14 mouse cellular contexts compared by ENCODE assay signal in the genomic region with DNA sequence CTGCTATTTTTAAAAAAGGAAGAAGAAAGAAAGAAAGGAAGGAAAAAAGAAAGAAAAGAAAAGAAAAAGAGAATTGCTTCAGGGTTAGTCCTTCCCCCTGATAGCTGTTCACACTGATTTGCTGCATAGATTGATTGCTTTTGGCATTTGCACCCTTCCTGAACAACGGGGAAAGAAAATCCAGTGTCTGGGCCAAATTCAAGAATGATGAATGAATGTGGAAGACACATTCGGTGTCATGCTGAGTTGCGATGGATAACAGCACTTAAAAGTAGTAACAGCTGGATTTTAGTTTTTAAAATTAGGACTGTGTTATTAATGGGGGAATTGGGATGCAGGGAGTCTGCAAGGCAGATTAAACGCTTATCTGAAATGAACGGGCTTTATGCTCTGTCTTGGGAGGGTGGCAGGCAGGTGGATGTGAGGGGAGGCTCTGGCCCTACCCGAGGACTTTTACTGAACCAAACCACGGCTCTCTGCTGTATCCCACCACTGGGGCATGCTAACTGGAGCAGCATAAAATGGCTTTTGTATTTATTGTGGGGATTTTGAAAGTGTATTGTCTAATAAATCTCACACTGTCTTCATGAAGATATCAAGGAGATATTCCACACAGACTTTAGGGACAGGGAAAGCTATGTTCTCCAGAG.
DNase-seq lines count a peak whose midpoint lies in the region; ATAC-seq and TF ChIP-seq lines count a peak whose summit lies in the region.
"Had no signal": no experiment of that assay in that cellular context is flagged by ENCODE, and none has a peak within 500 bp of the region (broad histone marks: within the 10 kb centered on the region; RNA-seq: fewer than 3 reads in every experiment).

No protein-coding gene starts in this region.

- no peak overlapping the region for H3K4me3 ChIP-seq in kidney, postnatal 0 days (replicated peaks; ENCODE audit: low read depth, low read length)
- H3K4me3 ChIP-seq in hindbrain, embryonic 12.5 days: no peak overlapping the region
- no peak overlapping the region for H3K4me3 ChIP-seq in midbrain, embryonic 16.5 days (ENCODE audit: low read depth, low read length)
- H3K4me3 ChIP-seq in thymus, adult 2 months (ENCODE audit: control insufficient read depth, insufficient read depth, low read length): no peak overlapping the region
- H3K4me3 ChIP-seq: embryonic facial prominence, embryonic 15.5 days; lung, embryonic 15.5 days had no signal

- no peak overlapping the region for H3K9ac ChIP-seq in kidney, postnatal 0 days (ENCODE audit: low read depth, low read length)
- no peak overlapping the region for H3K9ac ChIP-seq in hindbrain, embryonic 12.5 days
- H3K9ac ChIP-seq in midbrain, embryonic 16.5 days (ENCODE audit: low read depth, low read length): no peak overlapping the region
- H3K9ac ChIP-seq: embryonic facial prominence, embryonic 15.5 days; lung, embryonic 15.5 days had no signal

- TF ChIP-seq POLR2A in brain, embryonic 14.5 days (IDR thresholded peaks at IDR 0.05; ENCODE audit: borderline replicate concordance, extremely low read depth, insufficient read depth, insufficient read length, poor library complexity, severe bottlenecking): no peak
- no peak for TF ChIP-seq POLR2A in thymus, adult 2 months (IDR thresholded peaks at IDR 0.05; ENCODE audit: control insufficient read depth, extremely low read depth, insufficient read depth, low read length, poor library complexity)

- no peaks in the 10 kb centered on the region for H3K36me3 ChIP-seq in kidney, postnatal 0 days (ENCODE audit: insufficient read depth, low read length)
- no peaks in the 10 kb centered on the region for H3K36me3 ChIP-seq in hindbrain, embryonic 12.5 days
- H3K36me3 ChIP-seq in midbrain, embryonic 16.5 days (ENCODE audit: control insufficient read depth, insufficient read depth, low read length): no peaks in the 10 kb centered on the region
- H3K36me3 ChIP-seq in thymus, adult 2 months (ENCODE audit: control insufficient read depth, insufficient read depth, low read length): no peaks in the 10 kb centered on the region
- H3K36me3 ChIP-seq: embryonic facial prominence, embryonic 15.5 days; lung, embryonic 15.5 days had no signal

- no peaks in the 10 kb centered on the region; the same call in 1 of the 2 replicates for H3K4me1 ChIP-seq in kidney, postnatal 0 days (replicated peaks; ENCODE audit: insufficient read depth, low read length)
- H3K4me1 ChIP-seq in hindbrain, embryonic 12.5 days: peaks cover 13% of the 10 kb centered on the region
- peaks cover 16% of the 10 kb centered on the region for H3K4me1 ChIP-seq in midbrain, embryonic 16.5 days (ENCODE audit: control insufficient read depth, insufficient read depth, low read length)
- no peaks in the 10 kb centered on the region for H3K4me1 ChIP-seq in thymus, adult 2 months (replicated peaks; ENCODE audit: control insufficient read depth, insufficient read depth, low read length)

- no peak overlapping the region for H3K4me2 ChIP-seq in kidney, postnatal 0 days (ENCODE audit: low read length)
- peak overlapping the region; percentile 17; the same call in 1 of the 2 replicates for H3K4me2 ChIP-seq in hindbrain, embryonic 12.5 days (replicated peaks)
- H3K4me2 ChIP-seq in midbrain, embryonic 16.5 days (ENCODE audit: low read length): peak overlapping the region; percentile 25; the same call in 1 of the 2 replicates
- H3K4me2 ChIP-seq: embryonic facial prominence, embryonic 15.5 days; lung, embryonic 15.5 days had no signal

- 25% methylated on average over 7 of the region's 7 CpGs for WGBS in kidney, postnatal 0 days
- 33% methylated on average over 7 of the region's 7 CpGs for whole genome bisulfite sequencing in hindbrain, embryonic 12.5 days
- 22% methylated on average over 7 of the region's 7 CpGs for WGBS in midbrain, embryonic 16.5 days
- WGBS in thymus, adult 2 months: 59% methylated on average over 7 of the region's 7 CpGs

- H3K9me3 ChIP-seq in kidney, postnatal 0 days (replicated peaks; ENCODE audit: low read length): no peaks in the 10 kb centered on the region
- H3K9me3 ChIP-seq in hindbrain, embryonic 12.5 days (replicated peaks): no peaks in the 10 kb centered on the region
- no peaks in the 10 kb centered on the region for H3K9me3 ChIP-seq in midbrain, embryonic 16.5 days (replicated peaks; ENCODE audit: control insufficient read depth, low read length, poor library complexity, severe bottlenecking)
- H3K9me3 ChIP-seq: embryonic facial prominence, embryonic 15.5 days; lung, embryonic 15.5 days had no signal

- H3K27me3 ChIP-seq in kidney, postnatal 0 days (ENCODE audit: insufficient read depth, low read length): no peaks in the 10 kb centered on the region
- H3K27me3 ChIP-seq in hindbrain, embryonic 12.5 days: no peaks in the 10 kb centered on the region
- H3K27me3 ChIP-seq in midbrain, embryonic 16.5 days (ENCODE audit: control insufficient read depth, insufficient read depth, low read depth, low read length): no peaks in the 10 kb centered on the region
- no peaks in the 10 kb centered on the region for H3K27me3 ChIP-seq in thymus, adult 2 months (ENCODE audit: control insufficient read depth, insufficient read depth, low read length)
- H3K27me3 ChIP-seq: embryonic facial prominence, embryonic 15.5 days; lung, embryonic 15.5 days had no signal

- no peak for TF ChIP-seq CTCF in kidney, postnatal 0 days (IDR thresholded peaks at IDR 0.05; ENCODE audit: low read depth)
- TF ChIP-seq CTCF in brain, embryonic 14.5 days (IDR thresholded peaks at IDR 0.05; ENCODE audit: borderline replicate concordance, extremely low read depth, insufficient read depth, insufficient read length): no peak
- TF ChIP-seq CTCF in thymus, adult 2 months (IDR thresholded peaks at IDR 0.05; ENCODE audit: borderline replicate concordance, control insufficient read depth, extremely low read depth, insufficient read depth, low read length, poor library complexity): no peak

- no peak overlapping the region for H3K27ac ChIP-seq in kidney, postnatal 0 days
- H3K27ac ChIP-seq in hindbrain, embryonic 12.5 days: no peak overlapping the region
- H3K27ac ChIP-seq in midbrain, embryonic 16.5 days (ENCODE audit: low read length): peak overlapping the region; percentile 60
- no peak overlapping the region for H3K27ac ChIP-seq in thymus, adult 2 months (ENCODE audit: control insufficient read depth, insufficient read depth, low read length)
- H3K27ac ChIP-seq: embryonic facial prominence, embryonic 15.5 days; lung, embryonic 15.5 days had no signal

- ATAC-seq in kidney, postnatal 0 days (replicated peaks; ENCODE audit: low FRiP score, low read depth): no peak
- 0 out of 2 replicates have a peak, but pooled peaks have one; percentile 44 for ATAC-seq in hindbrain, embryonic 12.5 days (ENCODE audit: low FRiP score)
- peak; percentile 76 for ATAC-seq in midbrain, embryonic 16.5 days
- ATAC-seq: CD4-positive, CD25-positive, alpha-beta regulatory T cell, adult 4 months had no signal

- peak; percentile 58 for DNase-seq in kidney, postnatal 0 days (ENCODE audit: low spot score)
- no peak for DNase-seq in kidney, adult 18-20 months
- DNase-seq in brain, embryonic 14.5 days (ENCODE audit: low read depth): peak; percentile 55
- DNase-seq in right cerebral cortex, postnatal 25 days: no peak
- DNase-seq in cerebellum, postnatal 4 days (ENCODE audit: low spot score in 2 of 2): no peak
- DNase-seq in thymus, adult 2 months: no peak
- DNase-seq: heart, adult 18-20 months; heart, postnatal 14 days; kidney, adult 2 months had no signal

Comparison
In these comparisons a context has a peak if more than half of its experiments do, and no peak if none do; other contexts are left out.
1. DNase-seq: peak in kidney, postnatal 0 days (single experiment) and brain, embryonic 14.5 days (single experiment); none in kidney, adult 18-20 months (single experiment), right cerebral cortex, postnatal 25 days (single experiment), cerebellum, postnatal 4 days (0 of 2) and thymus, adult 2 months (single experiment).